Mouse (Mus musculus) bone marrow, adult 2 months (tissue): ENCODE measurements around the gene Hjurp. TPM values are rescaled to one million over a fixed set of nuclear protein-coding genes. Genes with fewer than 3 reads are reported as not detected.
"Not testable (repeated sequence)": the region's sequence is repeated elsewhere in the genome, so short reads cannot be mapped to it uniquely, and the experiment has no call there.

ENCODE experiments used
- H3K27ac ChIP-seq: fragments of 200-500 bp; 2 replicates; pipeline ENCODE4 v1.5.1; 2012; ENCODE audit warnings: low read depth, mild to moderate bottlenecking, control low read depth, inconsistent platforms, low read length; ENCODE audit not compliant: control insufficient read depth, poor library complexity, insufficient read depth
- H3K4me1 ChIP-seq: fragments of 200-500 bp; 2 replicates; pipeline ENCODE4 v1.6.1; 2011; ENCODE audit warnings: low read length; ENCODE audit not compliant: control insufficient read depth, insufficient read depth
- H3K4me3 ChIP-seq: fragments of 200-500 bp; replicated peaks from 2 replicates; pipeline ENCODE3; 2011; ENCODE audit warnings: mild to moderate bottlenecking, low read depth, low read length, control low read depth; ENCODE audit not compliant: control insufficient read depth
- CTCF ChIP-seq: fragments of 200-500 bp; IDR thresholded peaks from 2 replicates; pipeline ENCODE4 v1.5.1; 2011; ENCODE audit warnings: low read length, control low read depth; ENCODE audit not compliant: control insufficient read depth, insufficient read depth
- POLR2A ChIP-seq: fragments of 200-500 bp; IDR thresholded peaks from 2 replicates; pipeline ENCODE4 v1.6.1; 2011; ENCODE audit warnings: low read depth, mild to moderate bottlenecking, control low read depth, low read length, borderline replicate concordance; ENCODE audit not compliant: control insufficient read depth
- WGBS: fragments of 180-500 bp; shearing (Covaris S2); methylation state at CpG from one replicate; pipeline ENCODE4 v1.1.7; 2018; 5-methylcytosine and 5-hydroxymethylcytosine counted together
- polyA plus RNA-seq: library from polyadenylated mRNA; stranded (reverse); fragments of >200 nt; gene quantifications from 2 replicates; pipeline ENCODE4 v1.2.4, GENCODE M21; 2011; ENCODE audit warnings: low replicate concordance; ENCODE audit not compliant: missing spikeins, insufficient read depth, insufficient read length

The Hjurp gene
- polyA plus RNA-seq, 1 experiment: 135 TPM

DNA sequence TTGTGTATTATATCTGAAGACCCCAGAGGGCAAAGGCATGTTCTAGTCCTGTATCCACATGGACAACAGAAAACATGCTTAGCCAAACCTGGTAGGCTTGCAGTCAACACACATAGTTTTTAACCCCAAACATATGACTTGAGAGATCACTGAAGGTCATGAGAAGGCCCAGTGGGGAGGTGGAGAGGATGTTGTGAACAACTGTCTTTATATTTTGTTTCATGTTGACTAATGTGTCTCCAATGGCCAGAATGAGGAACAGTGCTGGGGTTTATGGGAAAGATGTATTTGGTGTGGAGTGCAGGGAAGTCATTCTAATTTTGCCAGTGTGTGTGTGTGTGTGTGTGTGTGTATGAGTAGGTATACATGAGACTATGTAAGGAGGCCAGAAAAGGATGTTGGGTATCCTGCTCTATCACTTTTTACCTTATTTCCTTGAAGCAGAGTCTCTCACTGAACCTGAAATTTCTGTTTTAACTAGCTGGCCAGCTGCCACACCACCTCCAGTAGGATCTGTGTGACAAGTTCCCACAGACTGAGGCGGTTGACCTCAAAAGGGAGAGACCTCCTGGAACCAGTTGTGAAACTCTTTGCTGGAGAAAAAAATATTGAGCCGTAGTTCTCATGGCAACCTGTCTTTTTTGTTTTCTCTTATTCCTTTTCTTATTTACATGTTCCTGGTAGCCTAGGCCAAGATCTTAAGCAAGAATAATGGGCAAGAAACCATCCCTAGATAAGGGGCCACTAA, 53.2 kb downstream of the Hjurp start:
- 58% methylated on average over 2 of the region's 2 CpGs for WGBS
- H3K4me3 ChIP-seq: no peak overlapping the region
- H3K27ac ChIP-seq: no peak overlapping the region
- no peak for TF ChIP-seq CTCF
- TF ChIP-seq POLR2A: no peak
- H3K4me1 ChIP-seq: no peaks in the 10 kb centered on the region; the same call in 1 of the 2 replicates

DNA sequence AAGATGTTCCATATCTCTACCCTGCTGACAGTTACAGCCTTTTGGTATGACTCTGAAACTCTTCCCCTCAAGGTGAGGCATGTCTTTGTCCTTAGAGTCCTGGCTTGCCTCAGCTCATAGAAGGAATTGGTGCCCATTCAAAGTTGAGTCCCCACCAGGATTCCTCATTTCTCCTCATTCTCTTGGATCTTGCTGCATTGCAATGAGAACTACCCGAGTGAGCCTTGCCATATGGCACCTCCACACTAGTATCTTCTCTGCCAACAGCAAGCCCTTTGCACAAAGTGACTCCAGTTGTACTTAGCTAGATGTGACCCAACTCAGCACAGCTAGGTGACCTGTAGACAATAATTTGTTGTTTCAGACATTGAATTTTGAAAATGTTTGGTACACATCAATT, 53.8 kb downstream of the Hjurp start:
- 44% methylated on average over 1 of the region's 1 CpGs for whole genome bisulfite sequencing
- no peak overlapping the region for H3K27ac ChIP-seq
- no peaks in the 10 kb centered on the region; the same call in 1 of the 2 replicates for H3K4me1 ChIP-seq
- no peak overlapping the region for H3K4me3 ChIP-seq
- no peak for TF ChIP-seq POLR2A
- no peak for TF ChIP-seq CTCF

DNA sequence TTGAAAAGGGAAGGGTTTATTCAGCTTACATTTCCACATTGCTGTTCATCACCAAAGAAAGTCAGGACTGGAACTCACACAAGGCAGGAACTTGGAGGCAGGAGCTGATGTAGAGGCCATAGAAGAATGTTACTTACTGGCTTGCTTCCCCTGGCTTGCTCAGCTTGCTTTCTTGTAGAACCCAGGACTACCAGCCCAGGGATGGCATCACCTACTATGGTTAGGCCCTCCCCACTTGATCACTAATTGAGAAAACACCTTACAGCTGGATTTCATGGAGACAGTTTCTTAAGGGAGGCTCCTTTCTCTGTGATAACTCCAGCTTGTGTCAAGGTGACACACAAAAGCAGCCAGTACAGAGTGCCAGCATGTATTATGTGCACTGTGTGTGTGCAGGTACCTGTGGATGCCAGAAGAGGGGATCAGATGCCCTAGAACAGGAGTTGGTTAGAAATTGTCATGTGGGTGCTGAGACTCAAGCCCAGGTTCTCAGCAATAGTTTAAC, 54.4 kb downstream of the Hjurp start:
- not testable (repeated sequence) for H3K4me3 ChIP-seq, H3K4me1 ChIP-seq, H3K27ac ChIP-seq

DNA sequence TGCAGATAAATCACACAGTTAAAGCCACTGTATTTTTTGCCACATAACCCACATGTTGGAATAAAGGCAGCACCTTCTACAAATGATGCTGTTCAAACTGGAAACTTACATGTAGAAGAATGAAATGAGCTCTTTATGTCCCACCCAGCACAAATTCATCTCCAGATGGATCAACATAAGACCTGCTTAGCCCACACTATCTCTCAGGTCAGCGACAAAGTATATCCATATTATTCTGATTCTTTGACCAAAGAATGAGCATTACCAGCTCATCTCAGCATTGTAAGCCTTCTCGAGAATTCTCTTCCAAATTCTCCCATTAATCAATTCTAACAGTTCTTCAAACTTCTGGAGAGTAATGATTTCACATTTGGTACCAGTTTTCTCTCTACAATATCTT, 55.2 kb downstream of the Hjurp start:
- H3K4me1 ChIP-seq: no peaks in the 10 kb centered on the region; the same call in 1 of the 2 replicates
- no peak overlapping the region for H3K4me3 ChIP-seq
- TF ChIP-seq CTCF: no peak
- no peak for TF ChIP-seq POLR2A
- no peak overlapping the region for H3K27ac ChIP-seq
- 47% methylated on average over 2 of the region's 2 CpGs for WGBS

DNA sequence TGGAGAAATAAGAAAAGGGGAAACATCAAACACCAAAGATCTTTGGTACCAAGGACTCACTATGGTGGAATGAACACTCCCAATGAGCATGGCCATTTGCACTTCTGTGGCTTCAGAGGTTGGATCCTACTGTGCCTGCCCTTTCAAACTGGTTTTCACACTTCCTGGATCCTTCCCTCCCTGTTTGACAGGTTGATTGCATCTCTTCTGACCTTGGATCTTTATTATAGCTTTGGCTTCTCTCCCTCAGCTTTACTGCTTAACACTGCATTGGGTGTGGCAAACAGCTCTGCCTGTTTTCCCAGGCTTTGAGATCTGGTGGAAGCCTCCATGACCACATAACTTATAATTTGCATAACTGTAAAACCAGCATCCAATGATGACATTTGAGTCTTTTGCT, 57.1 kb downstream of the Hjurp start:
- Histone ChIP-seq H3K4me1 (no peaks in the 10 kb centered on the region), H3K4me3 (no peak overlapping the region), H3K27ac (no peak overlapping the region)
- no peak for TF ChIP-seq POLR2A
- TF ChIP-seq CTCF: no peak

DNA sequence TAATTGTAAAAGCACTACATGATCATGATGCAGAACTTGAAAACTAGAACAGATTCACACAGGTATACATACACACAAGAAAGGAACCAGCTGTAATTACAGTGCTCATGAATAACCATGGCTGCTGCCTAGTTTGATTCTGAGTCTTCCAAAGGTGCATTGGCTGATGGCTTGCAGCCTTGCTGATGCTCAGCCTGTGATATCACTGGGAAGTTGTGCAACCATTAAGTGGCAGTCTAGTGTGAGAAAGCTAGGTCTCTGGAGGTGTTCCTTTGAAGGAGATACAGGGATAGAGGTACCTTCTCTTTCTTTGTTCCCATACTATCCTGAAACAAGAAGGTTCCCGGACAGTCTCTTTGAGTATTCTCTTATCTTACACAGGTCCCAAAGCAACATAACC, 58.4 kb downstream of the Hjurp start:
- Histone ChIP-seq H3K27ac (no peak overlapping the region), H3K4me3 (no peak overlapping the region), H3K4me1 (no peaks in the 10 kb centered on the region)
- 22% methylated on average over 1 of the region's 1 CpGs for WGBS
- TF ChIP-seq POLR2A (no peak), CTCF (no peak)

DNA sequence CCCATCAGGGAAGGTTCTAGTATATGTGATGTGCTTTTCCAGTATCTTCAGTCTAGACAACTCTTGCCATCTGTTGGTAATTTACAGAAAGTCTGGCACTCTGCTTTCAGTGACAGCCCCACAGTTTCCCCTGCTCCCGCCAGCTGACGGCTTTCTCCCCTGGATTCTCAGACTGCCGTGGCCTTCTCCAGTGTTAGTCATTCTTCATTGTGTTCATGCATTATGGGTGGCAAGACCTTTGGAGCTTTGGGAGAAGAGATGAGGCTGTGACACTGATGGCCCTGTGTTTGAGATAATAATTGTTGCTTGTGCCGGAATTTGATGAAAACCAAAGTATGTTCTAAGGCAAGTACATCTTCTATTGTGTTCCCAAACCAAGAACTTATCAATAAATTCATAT, 58.8 kb downstream of the Hjurp start:
- 51% methylated on average over 4 of the region's 4 CpGs for WGBS
- no peak for TF ChIP-seq CTCF
- no peak for TF ChIP-seq POLR2A
- no peaks in the 10 kb centered on the region for H3K4me1 ChIP-seq
- H3K27ac ChIP-seq: no peak overlapping the region
- H3K4me3 ChIP-seq: no peak overlapping the region

DNA sequence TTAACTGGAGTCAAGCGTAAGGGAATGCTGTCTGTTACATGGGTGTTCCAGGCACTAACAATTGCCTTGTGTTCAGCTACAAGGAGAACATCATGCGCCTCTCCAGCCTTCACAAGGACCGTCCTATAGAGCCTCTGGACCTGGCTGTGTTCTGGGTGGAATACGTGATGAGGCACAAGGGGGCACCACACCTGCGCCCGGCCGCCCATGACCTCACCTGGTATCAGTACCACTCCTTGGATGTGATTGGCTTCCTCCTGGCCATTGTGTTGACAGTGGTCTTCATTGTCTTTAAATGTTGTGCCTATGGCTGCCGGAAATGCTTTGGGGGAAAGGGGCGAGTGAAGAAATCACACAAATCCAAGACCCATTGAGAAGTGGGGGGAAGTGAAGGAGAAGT, 59.4 kb downstream of the Hjurp start:
- no peak overlapping the region for H3K4me3 ChIP-seq
- 70% methylated on average over 9 of the region's 9 CpGs for WGBS

DNA sequence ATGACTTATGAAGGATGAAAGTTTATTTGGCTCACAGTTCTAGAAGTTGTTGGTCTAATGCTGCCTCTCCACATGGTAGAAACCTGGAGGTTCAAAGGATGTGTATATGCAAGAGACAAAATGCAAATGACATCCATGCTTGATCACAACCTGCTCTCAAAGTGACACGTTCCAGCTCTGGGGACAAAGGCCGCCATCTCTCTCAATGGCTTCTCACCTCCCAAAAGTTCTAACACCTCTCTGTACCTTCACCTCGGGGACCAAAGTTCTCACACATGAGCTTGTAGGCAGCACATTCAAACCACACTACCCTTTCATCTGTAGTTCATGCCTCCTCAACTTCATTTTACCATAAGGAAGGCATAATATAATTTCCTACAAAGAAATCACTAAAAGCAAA, 59.9 kb downstream of the Hjurp start:
- 36% methylated on average over 3 of the region's 3 CpGs for WGBS
- no peaks in the 10 kb centered on the region for H3K4me1 ChIP-seq
- no peak for TF ChIP-seq POLR2A
- TF ChIP-seq CTCF: no peak
- no peak overlapping the region for H3K27ac ChIP-seq
- no peak overlapping the region for H3K4me3 ChIP-seq

More for the DNA sequence above, 59.4 kb downstream of the Hjurp start:
- Histone ChIP-seq H3K27ac (no peak overlapping the region), H3K4me1 (no peaks in the 10 kb centered on the region)
- TF ChIP-seq POLR2A (no peak), CTCF (no peak)
